Mouse (Mus musculus) olfactory bulb, adult 2 months (tissue): Measurements from ENCODE around the gene Glt8d2.

Experiments
- CTCF ChIP-seq: fragments of 200-500 bp; IDR thresholded peaks from 2 replicates; pipeline ENCODE4 v1.5.1; 2012; ENCODE audit warnings: low read depth, mild to moderate bottlenecking, low read length, moderate library complexity; ENCODE audit not compliant: insufficient read depth
- POLR2A ChIP-seq: fragments of 200-500 bp; IDR thresholded peaks from 2 replicates; pipeline ENCODE4 v1.6.1; 2012; ENCODE audit warnings: mild to moderate bottlenecking, low read depth, low read length, moderate library complexity; ENCODE audit not compliant: insufficient read depth

- TF ChIP-seq CTCF (no peak), POLR2A (no peak)
Observed at GRCm38 (mm10) chr10:82631133-82631532, 59.3 kb downstream of the Glt8d2 start.
